Mouse (Mus musculus) gastrocnemius, postnatal 36 days (tissue): Measurements from ENCODE around the gene Tagln3. TPM values are rescaled to one million over a fixed set of nuclear protein-coding genes. Genes with fewer than 3 reads are reported as not detected.

Source experiments
- DNase-seq, 2 experiments: peaks; one replicate each; pipeline ENCODE4 v3.0.0; 2022
- intact Hi-C: fragments of 180-260 bp; cut with DNase I; formaldehyde crosslinking; loops from one replicate; pipeline ENCODE4 v1.15.1; 2025
- long read RNA-seq, 2 experiments: library from polyadenylated mRNA; stranded (forward); transcript quantifications; one replicate each; pipeline ENCODE4 v2.0.0; 2021
- total RNA-seq, 2 experiments: library from RNA; stranded (reverse); gene quantifications; 2 replicates each; pipeline ENCODE4 v1.2.3; 2021

The Tagln3 gene
- total RNA-seq: under 1 TPM; 0.20 to 0.42 TPM
- long read RNA-seq, experiment 1, partial matches to known transcripts: 0 of 1 reads
- long read RNA-seq, experiment 1, other reads (novel, unspliced or antisense): 1 of 1 reads
- long read RNA-seq, experiment 2, partial matches to known transcripts: 0 of 1 reads
- long read RNA-seq, experiment 2, other reads (novel, unspliced or antisense): 1 of 1 reads

DNA sequence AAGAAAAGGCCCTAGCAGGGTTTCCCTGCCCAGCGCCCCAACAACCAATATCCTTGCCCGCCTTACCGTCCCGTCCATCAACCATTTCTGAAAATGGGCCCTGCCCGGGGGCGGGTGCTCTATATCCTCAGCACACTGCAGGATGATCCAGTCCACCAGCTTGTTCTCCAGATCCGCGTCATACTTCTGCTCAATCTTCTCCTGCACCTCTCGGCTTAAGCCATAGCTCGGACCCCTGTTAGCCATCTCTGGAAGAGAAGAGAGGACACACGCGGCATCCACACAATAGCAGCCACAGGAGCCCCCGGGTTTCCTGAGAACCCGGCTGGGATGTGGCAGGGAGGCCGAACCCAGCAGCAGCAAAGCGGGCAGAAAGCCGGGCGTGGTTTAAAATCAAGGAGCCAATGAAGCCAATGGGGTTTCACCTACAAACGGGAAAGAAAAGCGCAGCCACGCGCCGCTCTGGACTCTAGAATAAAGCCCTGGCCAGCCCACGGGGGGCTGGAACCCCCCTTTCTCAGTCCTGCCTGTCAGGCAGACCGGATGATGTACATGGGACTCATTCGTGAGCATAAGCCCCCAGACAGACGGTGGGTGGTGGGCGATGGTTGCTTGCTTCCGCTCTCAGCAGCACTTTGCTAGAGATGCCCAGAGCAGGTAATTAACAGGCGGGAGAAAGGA, at the start of gene Tagln3:
TSS of gene Tagln3 (minus strand) at position 548 of the 681 bp plus-strand sequence.
- no peak for DNase-seq
- intact Hi-C loops: no loop called here

DNA sequence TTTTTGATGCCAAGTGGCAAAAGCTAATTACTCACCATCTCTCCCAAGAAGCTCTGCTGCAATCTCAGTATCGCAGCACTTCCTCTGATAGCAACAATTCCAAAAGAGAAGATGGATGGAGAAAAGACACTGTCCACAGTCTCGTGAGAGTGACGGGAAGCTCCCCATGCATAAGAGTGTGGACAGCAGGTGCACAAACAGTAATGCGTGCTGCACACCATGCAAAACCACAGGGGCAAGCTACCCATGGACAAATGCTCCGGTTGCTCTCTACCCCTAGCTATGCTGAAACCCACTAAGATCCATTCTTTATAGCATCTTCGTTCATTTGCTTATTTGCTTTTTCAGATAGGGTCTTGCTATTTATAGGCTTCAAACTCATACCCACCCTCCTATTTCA, 46.5 kb upstream of the Tagln3 start:
- no peak for DNase-seq
- intact Hi-C loops: no loop called here

- intact Hi-C loops: no loop called here
- no peak for DNase-seq
These were observed 43.6 kb upstream of the Tagln3 start for GRCm38 (mm10) chr16:45767853-45768640.

GRCm38 (mm10) chr16:45767434-45767833, 43.0 kb upstream of the Tagln3 start:
- intact Hi-C loops: no loop called here
- no peak for DNase-seq

DNA sequence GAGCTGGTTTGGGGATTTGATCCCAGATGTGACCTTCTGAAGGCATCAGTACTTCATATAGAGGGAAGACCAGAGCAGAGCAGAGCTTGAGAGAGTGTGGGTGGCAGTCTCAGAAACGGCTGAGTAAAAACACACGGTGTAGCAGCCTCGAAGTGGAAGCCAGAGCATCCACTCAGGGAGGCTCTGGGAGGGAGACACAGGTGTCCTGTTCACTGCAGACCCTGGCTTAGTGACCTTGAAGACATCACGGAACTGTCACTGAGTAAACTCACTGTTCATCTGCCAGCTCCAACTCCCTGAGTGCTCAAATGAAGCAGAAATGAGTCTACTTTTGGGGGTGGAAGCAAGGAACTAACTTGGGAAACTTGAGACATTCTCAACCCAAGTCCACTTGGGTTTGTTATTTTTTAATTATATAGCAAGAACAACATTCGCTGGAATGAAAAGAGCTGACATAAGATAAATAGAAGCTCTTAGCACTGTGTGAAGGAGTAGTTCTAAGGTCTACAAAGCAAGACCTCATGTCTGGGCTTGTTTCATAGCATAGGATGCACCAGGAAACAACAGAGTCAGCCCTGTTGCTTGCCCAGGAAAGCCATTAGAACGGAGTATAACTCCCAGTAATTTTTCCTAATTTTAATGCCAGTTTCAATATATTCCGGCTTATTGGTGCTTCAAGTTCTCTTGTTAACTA, 41.5 kb upstream of the Tagln3 start:
- intact Hi-C loops: no loop called here
- DNase-seq: no peak

GRCm38 (mm10) chr16:45765102-45765501, 40.7 kb upstream of the Tagln3 start:
- DNase-seq: no peak
- intact Hi-C loops: no loop called here

GRCm38 (mm10) chr16:45762859-45763505, 38.6 kb upstream of the Tagln3 start:
- intact Hi-C loops: no loop called here
- DNase-seq: no peak

- no peak for DNase-seq
These were observed 37.0 kb upstream of the Tagln3 start for GRCm38 (mm10) chr16:45761425-45761824.

DNA sequence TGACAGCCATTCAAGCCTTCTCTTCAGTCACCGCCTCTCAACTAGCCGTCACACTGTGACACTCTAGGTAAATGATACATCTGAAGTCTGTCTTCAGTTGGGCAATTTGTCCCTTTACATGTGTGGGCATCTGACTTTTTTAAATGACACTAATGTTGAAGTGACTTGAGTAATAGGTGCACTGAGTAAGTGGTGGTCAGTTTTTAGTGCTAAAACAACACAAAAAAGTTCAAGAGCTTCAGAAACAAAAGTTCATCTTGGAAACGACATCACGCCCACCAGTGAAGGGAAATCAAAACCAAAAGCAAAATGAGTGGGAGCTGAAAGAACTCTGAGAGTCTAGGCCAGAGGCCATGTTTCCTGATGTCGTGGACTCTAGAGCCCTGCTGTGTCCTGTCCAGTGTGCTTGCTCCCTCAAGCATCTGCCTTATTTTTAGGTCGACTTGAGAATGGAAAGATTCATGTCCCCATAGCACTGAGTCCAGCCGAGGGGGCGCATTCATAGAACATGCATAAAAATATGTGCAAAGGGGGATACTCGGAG, 34.4 kb upstream of the Tagln3 start:
- no peak for DNase-seq
- intact Hi-C loops: loop anchor here (10.0 kb wide), 1 partner anchor 266 kb away; no protein-coding TSS in a partner anchor

More at GRCm38 (mm10) chr16:45761425-45761824, 37.0 kb upstream of the Tagln3 start:
- intact Hi-C loops: loop anchor here (2.0 kb wide), 1 partner anchor 25 kb away; no protein-coding TSS in a partner anchor

GRCm38 (mm10) chr16:45757421-45758078, 33.1 kb upstream of the Tagln3 start:
- peak in 1 of 2 experiments; percentile 16 for DNase-seq

DNA sequence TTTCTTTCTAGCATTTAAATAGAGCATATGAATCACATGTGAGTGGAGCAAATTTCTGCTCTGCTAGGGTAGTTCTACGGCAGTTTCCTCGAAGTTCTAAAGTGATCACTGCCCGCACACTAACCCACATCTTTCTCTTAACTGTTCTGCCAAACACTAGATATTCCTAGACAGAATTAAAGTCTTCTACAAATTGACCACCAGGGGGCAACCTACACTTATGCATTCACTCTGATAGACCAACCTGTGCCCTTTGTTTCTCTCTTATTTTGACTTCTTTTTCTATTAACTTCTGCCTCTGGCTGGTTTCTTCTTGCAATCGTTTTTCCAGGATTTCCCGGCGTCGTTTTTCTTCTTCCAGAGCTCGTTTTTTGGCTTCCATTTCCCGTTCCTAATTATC, 32.4 kb upstream of the Tagln3 start:
- DNase-seq: peak in 1 of 2 experiments; percentile 7
- intact Hi-C loops: loop anchor here (2.0 to 10.0 kb wide), 3 partner anchors 60 to 268 kb away; no protein-coding TSS in a partner anchor

More at GRCm38 (mm10) chr16:45757421-45758078, 33.1 kb upstream of the Tagln3 start:
- intact Hi-C loops: loop anchor here (2.0 to 10.0 kb wide), 3 partner anchors 59 to 267 kb away; no protein-coding TSS in a partner anchor

DNA sequence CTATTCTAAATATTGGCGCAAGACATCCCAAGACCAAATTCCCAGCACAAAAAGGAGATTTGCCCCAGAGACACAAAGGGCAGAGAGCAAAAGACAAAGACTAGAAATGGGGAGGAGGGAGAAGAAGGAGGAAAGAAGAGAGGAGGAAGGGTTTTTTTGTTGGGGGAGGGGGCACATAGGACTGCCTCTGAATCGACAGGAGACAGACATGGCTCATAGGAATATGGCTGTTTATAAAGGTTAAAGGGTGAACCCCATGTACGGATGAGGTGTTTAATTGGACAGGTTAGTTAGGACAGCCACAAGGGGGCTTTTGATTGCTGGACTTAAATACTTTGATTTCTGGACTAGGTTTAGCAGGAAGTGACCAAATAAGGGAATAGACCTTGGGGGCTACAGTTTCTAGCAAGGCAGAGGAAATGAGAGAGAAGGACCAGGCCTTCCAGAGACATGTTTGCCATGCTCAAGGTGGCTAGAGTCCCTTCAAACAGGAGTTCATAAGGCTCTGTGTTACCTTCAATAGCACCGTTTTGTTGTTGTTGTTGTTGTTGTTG, 19.3 kb upstream of the Tagln3 start:
- intact Hi-C loops: no loop called here
- no peak for DNase-seq

DNA sequence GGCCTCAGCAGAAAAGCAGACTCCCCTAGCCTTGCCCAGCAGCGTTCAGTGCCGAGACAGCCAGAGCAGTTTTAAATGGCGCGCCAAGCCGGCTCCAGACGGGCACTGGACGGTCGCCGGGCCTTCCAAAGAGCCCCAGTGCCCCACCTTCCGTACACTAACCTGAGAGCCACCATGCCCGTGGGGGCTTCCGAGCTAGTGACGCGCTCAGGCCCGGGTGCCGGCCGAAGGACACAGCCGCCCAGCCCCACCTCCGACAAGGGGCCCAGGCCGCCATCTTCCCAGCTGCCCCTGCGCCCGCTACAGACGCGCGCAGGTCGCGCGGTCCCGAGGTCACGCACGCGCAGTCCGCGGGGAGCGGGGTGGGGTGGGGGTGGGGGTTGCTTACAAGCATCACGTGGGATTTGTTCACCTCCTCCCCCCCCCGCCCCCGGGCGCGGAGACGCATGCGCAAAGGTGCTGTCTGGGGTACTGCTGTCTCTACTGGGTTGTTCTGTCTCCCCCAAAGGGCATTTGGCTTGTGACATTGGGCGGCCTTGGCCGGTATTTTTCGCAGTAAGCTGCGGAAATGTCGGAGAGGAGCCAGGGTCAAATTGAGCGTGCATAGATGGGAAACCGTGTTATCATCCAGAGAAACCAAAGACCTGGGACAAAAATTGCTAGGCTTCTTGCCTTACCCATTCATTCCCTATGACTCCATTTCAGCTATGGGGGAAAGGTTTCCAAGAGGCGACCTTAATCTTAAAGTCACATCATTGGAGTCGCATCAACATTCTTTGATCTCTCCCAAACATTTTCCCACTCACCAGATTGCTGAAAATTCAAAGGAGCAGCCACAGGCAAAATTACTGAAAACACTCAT, 18.4 kb upstream of the Tagln3 start, which contains the start of gene Abhd10:
TSS of gene Abhd10 (minus strand) at position 341 of the 862 bp plus-strand sequence.
- intact Hi-C loops: no loop called here
- DNase-seq: peak; percentile 93 to 97

DNA sequence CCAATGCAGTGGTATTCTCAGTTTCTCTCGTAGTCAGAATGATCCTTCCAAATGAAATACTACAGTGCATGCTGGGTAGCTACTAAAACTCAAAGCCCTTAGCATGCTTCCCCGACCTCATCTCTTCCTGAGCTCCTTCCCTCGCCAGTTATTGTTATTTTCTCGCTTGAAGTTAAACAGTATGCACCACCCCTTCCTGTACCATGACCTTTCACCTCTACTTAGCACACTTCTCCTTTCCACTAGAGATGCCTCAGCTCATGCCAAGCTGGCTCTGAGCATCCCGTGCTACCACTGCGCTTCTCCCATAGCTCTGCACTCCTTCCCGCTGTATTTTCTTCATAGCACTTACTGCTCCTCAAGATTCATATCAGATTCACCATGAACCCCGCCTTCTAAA, 13.5 kb upstream of the Tagln3 start:
- DNase-seq: no peak
- intact Hi-C loops: no loop called here

DNA sequence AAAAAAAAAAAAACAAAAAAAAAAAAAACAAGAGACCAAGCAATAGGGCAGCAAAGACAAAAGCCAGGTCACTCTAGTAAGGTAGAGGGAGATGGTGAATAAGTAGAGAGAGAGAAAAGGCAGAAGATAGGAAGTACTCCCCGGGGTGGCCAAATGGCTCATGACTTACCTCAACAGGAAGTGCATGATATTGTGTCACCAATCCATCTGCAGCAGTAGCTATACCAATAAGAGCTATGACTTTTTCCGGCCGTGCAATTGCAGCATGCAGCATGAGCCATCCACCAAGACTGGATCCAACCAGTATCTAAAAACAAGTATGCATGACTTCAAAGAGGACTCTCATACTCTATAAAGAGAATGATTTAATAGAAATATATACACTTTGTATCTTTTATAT, 12.3 kb upstream of the Tagln3 start:
- intact Hi-C loops: no loop called here
- DNase-seq: no peak

- intact Hi-C loops: no loop called here
- no peak for DNase-seq
These were observed 4.8 kb upstream of the Tagln3 start for GRCm38 (mm10) chr16:45729163-45729562.

- intact Hi-C loops: no loop called here
These were observed 314 bp upstream of the Tagln3 start for GRCm38 (mm10) chr16:45724742-45725102.

More at GRCm38 (mm10) chr16:45724742-45725102, 314 bp upstream of the Tagln3 start:
- no peak for DNase-seq
